Mouse (Mus musculus): ENCODE results near the gene Rfng.
A peak's percentile ranks its signal among the peaks of the same experiment; 100 is the strongest.
"Not testable (repeated sequence)": the region's sequence is repeated elsewhere in the genome, so short reads cannot be mapped to it uniquely, and the experiment has no call there.

The Rfng gene

GRCm38 (mm10) chr11:120773463-120774190 is 10.4 kb downstream of the Rfng start:
- no peak for DNase-seq (ENCODE audit: low read depth)

- no peak for DNase-seq (ENCODE audit: low read depth)
These were observed 11.3 kb downstream of the Rfng start for GRCm38 (mm10) chr11:120772749-120773148.

- no peak for DNase-seq (ENCODE audit: low read depth)
These were observed 15.8 kb downstream of the Rfng start for GRCm38 (mm10) chr11:120768206-120768605.

- not testable (repeated sequence) for DNase-seq (ENCODE audit: low read depth)
These were observed 17.0 kb downstream of the Rfng start for GRCm38 (mm10) chr11:120767023-120767422.

GRCm38 (mm10) chr11:120763121-120763999 is 20.6 kb downstream of the Rfng start:
- DNase-seq (ENCODE audit: low read depth): not testable (repeated sequence)

GRCm38 (mm10) chr11:120762672-120763041 is 21.4 kb downstream of the Rfng start, which contains the start of gene Hmga1b:
Hmga1b (plus strand) TSS chr11:120762794.
- not testable (repeated sequence) for DNase-seq (ENCODE audit: low read depth)

- DNase-seq (ENCODE audit: low read depth): no peak
These were observed 22.0 kb downstream of the Rfng start for GRCm38 (mm10) chr11:120761811-120762671.

- no peak for DNase-seq (ENCODE audit: low read depth)
These were observed 23.8 kb downstream of the Rfng start for GRCm38 (mm10) chr11:120760236-120760635.

GRCm38 (mm10) chr11:120751606-120752005 is 32.4 kb downstream of the Rfng start:
- no peak for DNase-seq (ENCODE audit: low read depth)

- peak; percentile 34 for DNase-seq (ENCODE audit: low read depth)
These were observed 34.6 kb downstream of the Rfng start for GRCm38 (mm10) chr11:120749430-120749829.

- no peak for DNase-seq (ENCODE audit: low read depth)
These were observed 36.0 kb downstream of the Rfng start for GRCm38 (mm10) chr11:120747974-120748373.

GRCm38 (mm10) chr11:120744121-120744701 is 39.8 kb downstream of the Rfng start:
- DNase-seq (ENCODE audit: low read depth): no peak

- no peak for DNase-seq (ENCODE audit: low read depth)
These were observed 43.0 kb downstream of the Rfng start for GRCm38 (mm10) chr11:120740981-120741380.

GRCm38 (mm10) chr11:120736424-120736823 is 47.6 kb downstream of the Rfng start:
- no peak for DNase-seq (ENCODE audit: low read depth)

GRCm38 (mm10) chr11:120733521-120733920 is 50.5 kb downstream of the Rfng start:
- DNase-seq (ENCODE audit: low read depth): no peak

GRCm38 (mm10) chr11:120731858-120732680 is 51.9 kb downstream of the Rfng start, which contains the start of gene Cbr2:
Cbr2 (minus strand) TSS chr11:120732114.
- DNase-seq (ENCODE audit: low read depth): no peak

- DNase-seq (ENCODE audit: low read depth): no peak
These were observed 52.6 kb downstream of the Rfng start for GRCm38 (mm10) chr11:120731395-120731794.
